Mouse (Mus musculus) olfactory bulb, adult 2 months (tissue): ENCODE measurements around the gene Gm20390.

ENCODE experiments used
- CTCF ChIP-seq: fragments of 200-500 bp; IDR thresholded peaks from 2 replicates; pipeline ENCODE4 v1.5.1; 2012; ENCODE audit warnings: low read depth, mild to moderate bottlenecking, low read length, moderate library complexity; ENCODE audit not compliant: insufficient read depth
- POLR2A ChIP-seq: fragments of 200-500 bp; IDR thresholded peaks from 2 replicates; pipeline ENCODE4 v1.6.1; 2012; ENCODE audit warnings: mild to moderate bottlenecking, low read depth, low read length, moderate library complexity; ENCODE audit not compliant: insufficient read depth

GRCm38 (mm10) chr11:93996306-93997140 lies 28.4 kb upstream of the Gm20390 start:
- TF ChIP-seq CTCF (no peak; the same call in 1 of the 2 replicates), POLR2A (no peak)
